Mouse (Mus musculus) lung, postnatal 10 days (tissue): Measurements from ENCODE around the gene Suclg1.

Experiments used
- DNase-seq: peaks from one replicate; pipeline ENCODE4 v3.0.0; 2021

Suclg1 gene

GRCm38 (mm10) chr6:73248237-73249048, at the start of gene Suclg1:
Suclg1 (plus strand) TSS chr6:73248382.
- DNase-seq, result peak; percentile 91

GRCm38 (mm10) chr6:73203724-73204123, 44.5 kb upstream of the Suclg1 start:
- DNase-seq, result no peak

GRCm38 (mm10) chr6:73204937-73205336, 43.2 kb upstream of the Suclg1 start:
- no peak for DNase-seq

GRCm38 (mm10) chr6:73209598-73209997, 38.6 kb upstream of the Suclg1 start:
- DNase-seq, result no peak

- DNase-seq, result no peak
These were observed 37.7 kb upstream of the Suclg1 start for GRCm38 (mm10) chr6:73210445-73210972.

- DNase-seq, result no peak
These were observed 37.1 kb upstream of the Suclg1 start for GRCm38 (mm10) chr6:73211036-73211435.

GRCm38 (mm10) chr6:73211602-73212001, 36.6 kb upstream of the Suclg1 start:
- no peak for DNase-seq

GRCm38 (mm10) chr6:73221189-73221957, 26.8 kb upstream of the Suclg1 start, which contains the start of gene Dnah6:
Dnah6 (minus strand) TSS chr6:73221651.
- DNase-seq, result peak; percentile 95

- DNase-seq, result peak; percentile 34
These were observed 26.0 kb upstream of the Suclg1 start for GRCm38 (mm10) chr6:73221958-73222735.

- peak; percentile 95 for DNase-seq
These were observed 25.2 kb upstream of the Suclg1 start for GRCm38 (mm10) chr6:73222841-73223526.

- DNase-seq, result peak; percentile 68
These were observed 20.6 kb upstream of the Suclg1 start for GRCm38 (mm10) chr6:73227376-73228158.

- peak; percentile 46 for DNase-seq
These were observed 19.8 kb upstream of the Suclg1 start for GRCm38 (mm10) chr6:73228408-73228807.

GRCm38 (mm10) chr6:73228881-73229280, 19.3 kb upstream of the Suclg1 start:
- DNase-seq, result no peak

- no peak for DNase-seq
These were observed 16.0 kb upstream of the Suclg1 start for GRCm38 (mm10) chr6:73232152-73232584.

GRCm38 (mm10) chr6:73233202-73233726, 14.9 kb upstream of the Suclg1 start:
- no peak for DNase-seq

GRCm38 (mm10) chr6:73234302-73234900, 13.8 kb upstream of the Suclg1 start:
- DNase-seq, result no peak

GRCm38 (mm10) chr6:73235650-73236049, 12.5 kb upstream of the Suclg1 start:
- no peak for DNase-seq

GRCm38 (mm10) chr6:73246821-73247220, 1.4 kb upstream of the Suclg1 start:
- peak; percentile 27 for DNase-seq

- DNase-seq, result peak; percentile 55
These were observed 730 bp upstream of the Suclg1 start for GRCm38 (mm10) chr6:73247452-73247851.

GRCm38 (mm10) chr6:73249049-73249422, 854 bp downstream of the Suclg1 start:
- no peak for DNase-seq

- DNase-seq, result no peak
These were observed 1.7 kb downstream of the Suclg1 start for GRCm38 (mm10) chr6:73249851-73250250.
